Mouse (Mus musculus) embryo, embryonic 11.5 days (tissue): Measurements from ENCODE around the gene R3hdm4.

Experiments
- DNase-seq: peaks from one replicate; pipeline ENCODE4 v3.0.0-alpha.2; 2012; ENCODE audit warnings: low read depth, low spot score

The R3hdm4 gene

DNA sequence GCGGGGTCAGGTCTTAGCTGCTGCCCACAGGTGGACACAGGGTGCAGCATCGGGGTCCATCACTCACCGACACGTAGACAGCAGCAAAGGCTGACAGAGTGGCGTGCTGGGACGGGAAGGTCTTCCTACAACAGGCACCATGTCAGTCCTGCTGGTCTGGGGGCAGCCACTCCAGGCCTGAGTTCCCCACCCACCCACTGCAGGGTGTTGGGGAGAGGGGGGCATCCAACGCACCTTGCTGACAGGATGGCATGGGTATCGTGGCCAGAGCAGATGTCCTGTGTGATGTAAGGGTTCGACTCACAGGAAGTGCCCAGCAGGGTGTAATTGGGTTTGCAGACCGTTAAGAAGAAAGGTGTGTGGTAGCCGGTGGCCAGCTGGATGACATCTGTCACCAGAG is 54.4 kb downstream of the R3hdm4 start:
- DNase-seq, result no peak

DNA sequence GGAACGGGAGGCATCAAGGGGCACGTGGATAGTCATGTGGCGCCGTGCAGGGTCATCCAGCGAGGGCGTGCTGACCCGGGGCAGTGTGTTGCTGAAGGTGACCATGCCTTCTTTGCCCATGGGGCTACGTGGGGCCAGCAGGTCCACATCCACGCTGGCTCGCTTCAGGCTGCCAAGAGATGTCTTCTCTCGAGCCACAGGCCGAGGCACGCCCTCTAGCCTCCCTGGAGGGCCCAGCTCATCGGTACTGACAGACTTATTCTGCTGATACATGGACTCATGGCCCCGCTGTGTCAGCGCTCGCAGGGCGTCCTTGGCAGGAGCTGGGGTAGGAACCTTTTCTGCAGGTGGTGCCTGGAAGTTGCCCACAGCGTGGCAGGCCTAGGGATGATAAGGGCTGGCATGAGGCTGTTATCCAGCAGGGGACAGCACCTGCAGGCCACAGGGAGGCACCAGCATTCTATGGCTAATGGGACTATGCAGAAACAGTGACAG is 55.2 kb downstream of the R3hdm4 start:
- DNase-seq, result no peak

DNA sequence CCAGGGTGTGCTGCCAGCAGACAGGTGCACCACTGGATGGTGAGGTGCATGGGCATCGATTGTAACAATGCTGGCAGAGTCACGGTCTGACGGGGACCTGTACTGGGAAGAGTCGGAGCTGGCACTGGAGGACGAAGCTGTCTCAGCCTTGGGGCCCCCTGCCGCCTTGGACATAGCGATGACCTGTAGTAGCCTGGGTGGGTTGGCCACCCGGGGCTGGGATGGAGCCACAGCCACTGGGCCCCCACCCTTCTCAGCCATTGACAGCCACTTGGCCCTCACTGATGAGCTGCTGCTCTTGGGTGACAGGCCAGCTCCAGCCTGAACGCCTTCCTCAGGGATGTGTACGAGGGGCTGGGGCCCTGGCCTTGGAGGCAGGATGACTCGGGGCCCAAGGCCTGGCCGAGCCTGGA is 55.8 kb downstream of the R3hdm4 start:
- DNase-seq, result no peak

DNA sequence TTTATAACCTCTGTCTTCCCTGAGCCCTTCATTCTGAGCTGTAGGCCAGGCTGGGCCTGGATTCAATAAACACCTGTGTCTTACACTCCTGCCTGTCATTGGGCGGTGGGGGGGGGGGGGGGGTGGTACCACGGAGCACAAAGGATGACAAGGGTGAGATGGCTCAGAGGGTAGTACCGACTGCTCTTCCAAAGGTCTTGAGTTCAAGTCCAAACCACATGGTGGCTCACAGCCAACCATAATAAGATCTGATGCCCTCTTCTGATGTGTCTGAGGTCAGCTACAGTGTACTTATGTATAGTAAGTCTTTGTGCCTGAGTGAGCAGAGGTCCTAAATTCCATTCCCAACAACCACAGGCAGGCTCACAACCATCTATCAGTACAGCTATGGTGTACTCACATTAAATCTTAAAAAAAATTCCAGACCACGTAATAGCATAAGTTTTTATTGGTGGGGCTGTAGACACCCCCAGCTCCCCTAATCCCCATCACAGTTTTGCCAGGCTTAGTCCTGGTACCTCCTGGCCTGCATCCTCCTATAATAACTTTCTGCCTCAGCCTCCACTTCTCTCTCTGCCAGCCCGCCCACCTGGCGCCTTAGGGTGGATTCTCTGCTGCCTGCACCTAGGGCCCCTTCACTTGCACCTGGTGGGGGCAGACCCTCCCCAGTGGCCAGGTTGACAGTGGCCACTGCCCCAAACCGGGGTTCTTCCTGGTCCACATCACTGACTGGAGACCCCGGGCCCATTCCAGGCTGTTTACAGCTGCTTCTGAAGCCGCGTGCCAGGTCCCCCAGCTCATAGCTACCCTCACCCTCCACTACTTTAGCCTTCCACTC is 56.4 kb downstream of the R3hdm4 start:
- DNase-seq, result no peak

DNA sequence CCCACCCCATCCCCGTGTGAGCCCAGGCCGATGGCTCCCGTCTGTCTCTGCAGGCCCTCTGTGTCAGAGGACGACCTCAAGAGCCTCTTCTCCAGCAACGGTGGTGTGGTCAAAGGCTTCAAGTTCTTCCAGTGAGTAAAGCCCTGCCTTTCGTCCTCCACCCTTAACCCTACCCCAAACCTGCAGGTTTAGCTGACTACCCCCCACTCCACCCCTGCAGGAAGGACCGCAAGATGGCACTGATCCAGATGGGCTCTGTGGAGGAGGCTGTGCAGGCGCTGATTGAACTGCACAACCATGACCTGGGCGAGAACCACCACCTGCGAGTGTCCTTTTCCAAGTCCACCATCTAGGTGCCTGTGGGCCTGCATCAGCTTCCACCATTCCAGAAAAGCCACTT is 58.1 kb downstream of the R3hdm4 start:
- no peak for DNase-seq

DNA sequence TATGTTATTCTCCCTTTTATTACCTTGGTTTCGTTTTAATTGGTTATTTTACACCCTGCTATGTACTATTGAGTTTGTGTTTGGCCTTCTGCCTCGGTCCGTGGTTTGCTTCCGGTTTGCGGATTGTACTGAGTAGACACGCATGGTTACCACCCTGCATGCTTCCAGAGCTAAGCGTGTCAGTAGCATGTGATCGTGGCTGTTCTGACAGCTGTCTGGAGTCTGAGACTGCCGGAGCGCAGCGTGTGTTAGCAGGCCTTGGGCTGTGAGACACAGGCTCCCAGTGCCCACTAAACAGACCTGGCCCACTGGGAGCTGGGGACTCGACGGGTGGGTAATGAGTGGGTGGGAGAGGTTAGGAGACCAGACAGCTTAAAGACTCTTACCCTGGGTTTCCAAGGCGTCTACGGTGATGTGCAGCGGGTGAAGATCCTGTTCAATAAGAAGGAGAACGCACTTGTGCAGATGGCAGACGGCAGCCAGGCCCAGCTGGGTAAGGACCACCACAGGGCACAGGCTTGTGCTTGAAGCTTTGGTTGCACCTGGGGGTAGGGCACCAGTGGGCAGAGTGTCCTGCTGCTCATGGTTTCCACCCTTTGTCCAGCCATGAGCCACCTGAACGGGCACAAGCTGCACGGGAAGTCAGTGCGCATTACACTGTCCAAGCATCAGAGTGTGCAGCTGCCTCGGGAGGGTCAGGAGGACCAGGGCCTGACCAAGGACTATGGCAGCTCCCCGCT is 58.8 kb downstream of the R3hdm4 start:
- DNase-seq, result no peak

DNA sequence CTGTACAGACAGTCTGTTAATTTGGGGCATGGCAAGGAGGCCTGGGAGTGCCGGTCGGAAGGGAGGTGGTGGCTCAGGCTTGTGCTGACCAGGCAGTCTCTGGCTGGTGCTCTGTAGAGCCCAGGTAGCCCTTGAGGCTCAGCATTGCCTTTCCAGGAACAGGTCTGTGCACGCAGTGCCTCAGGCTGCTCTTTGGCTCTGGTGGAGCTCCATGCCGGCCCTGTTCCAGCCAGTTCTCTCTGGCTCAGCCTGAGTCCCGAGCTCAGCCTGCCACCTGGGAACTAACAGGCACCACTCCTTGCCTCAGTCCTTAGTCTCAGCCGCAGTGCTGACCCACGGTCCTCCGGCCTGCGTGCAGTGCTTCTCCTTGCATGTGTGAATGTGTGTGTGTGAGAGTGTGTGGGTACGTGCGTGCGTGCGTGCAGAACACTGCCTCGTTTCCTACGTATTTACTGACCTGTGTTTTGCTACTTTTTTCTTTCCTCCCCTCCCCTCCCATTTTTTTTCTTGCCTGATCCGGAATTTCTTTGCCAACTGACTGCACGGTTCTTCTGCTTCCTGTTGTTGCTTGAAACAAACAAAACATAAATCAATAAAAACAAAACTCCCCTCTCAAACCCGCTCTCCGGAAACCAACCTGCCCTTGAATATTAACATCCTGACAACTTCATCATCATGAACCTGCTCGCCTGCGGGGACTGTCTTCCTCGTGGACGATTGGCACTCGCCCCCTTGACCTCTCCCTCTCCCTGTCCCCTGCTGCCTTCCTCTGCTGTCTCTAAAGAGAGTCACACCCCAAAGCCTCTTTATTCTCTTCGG is 59.6 kb downstream of the R3hdm4 start:
- DNase-seq, result no peak

DNA sequence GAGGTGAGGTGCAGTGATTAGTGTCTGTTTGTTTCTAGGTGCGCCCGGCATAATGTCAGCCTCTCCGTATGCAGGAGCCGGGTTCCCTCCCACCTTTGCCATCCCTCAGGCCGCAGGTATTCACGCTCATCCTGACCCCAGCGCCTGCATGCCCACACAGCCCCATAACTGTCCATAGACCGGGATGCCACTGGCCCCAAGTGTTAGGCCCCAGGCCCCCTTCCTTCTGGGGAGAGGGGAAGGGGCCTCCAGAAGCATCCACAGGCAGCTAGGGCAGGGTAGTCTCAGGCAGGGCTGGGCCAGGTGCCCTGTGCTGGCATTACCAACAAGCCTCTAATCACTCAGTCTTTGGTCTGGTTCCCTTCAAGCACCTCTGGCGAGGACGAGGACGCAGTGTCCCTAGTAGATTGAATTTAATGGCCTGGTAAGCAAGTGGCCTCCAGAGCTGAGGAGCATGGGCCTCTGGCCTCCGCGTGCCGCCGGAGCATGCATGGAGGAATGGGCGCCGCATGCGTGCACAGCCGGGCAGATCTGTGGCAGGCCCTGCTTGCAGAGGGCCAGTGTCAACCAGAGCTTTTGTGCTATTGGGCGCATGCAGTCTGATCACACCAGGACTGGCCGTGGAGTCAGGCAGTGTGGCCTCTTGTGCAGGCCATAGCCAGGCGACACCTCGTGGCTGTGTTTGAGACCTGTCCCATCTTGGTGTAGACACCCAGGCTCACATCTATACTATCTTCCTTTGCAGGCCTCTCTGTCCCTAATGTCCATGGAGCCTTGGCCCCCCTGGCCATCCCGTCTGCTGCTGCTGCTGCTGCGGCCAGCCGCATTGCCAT is 60.7 kb downstream of the R3hdm4 start:
- DNase-seq, result no peak
